Mouse (Mus musculus) C2C12 (cell line): Measurements from ENCODE around the gene Rps6ka1.

Source experiments
- CTCF ChIP-seq: IDR thresholded peaks from one replicate; pipeline ENCODE4 v1.5.1; 2011; ENCODE audit not compliant: control insufficient read depth, insufficient read depth, insufficient read length
- FOSL1 ChIP-seq: IDR thresholded peaks from one replicate; pipeline ENCODE4 v1.8.0; 2011; ENCODE audit warnings: mild to moderate bottlenecking, low read length; ENCODE audit not compliant: poor library complexity, insufficient read depth, severe bottlenecking
- MYOG ChIP-seq: IDR thresholded peaks from one replicate; pipeline ENCODE4 v1.6.1; 2011; ENCODE audit not compliant: control insufficient read depth, insufficient read length; ENCODE audit errors: extremely low read depth
- USF1 ChIP-seq: IDR thresholded peaks from one replicate; pipeline ENCODE4 v1.6.1; 2011; ENCODE audit warnings: low read depth, mild to moderate bottlenecking, control low read depth, moderate library complexity

GRCm38 (mm10) chr4:133863795-133864379, 23.7 kb downstream of the Rps6ka1 start:
- no peak for TF ChIP-seq USF1
- no peak for TF ChIP-seq MYOG
- TF ChIP-seq FOSL1: no peak
- TF ChIP-seq CTCF: no peak
